Mouse (Mus musculus): ENCODE measurements around the gene Nxf3.

DNA sequence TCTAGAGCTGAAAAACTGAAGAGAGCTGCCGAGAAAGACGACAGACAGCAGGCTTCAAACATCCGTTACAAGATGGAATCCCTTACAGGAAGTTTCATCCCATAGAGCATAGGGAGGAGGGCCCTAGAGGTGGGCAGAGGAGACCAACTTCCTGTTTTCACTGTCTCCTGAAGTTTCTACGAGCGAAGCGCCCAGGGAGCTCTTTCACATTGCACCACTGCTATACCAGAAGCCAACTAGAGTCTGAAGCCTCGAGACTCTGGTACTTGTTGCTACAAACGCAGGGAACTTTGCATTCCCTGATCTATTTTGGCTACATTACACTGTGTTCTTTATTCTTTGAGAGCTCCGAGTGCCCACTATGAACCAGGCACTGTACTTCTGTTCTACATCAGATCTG lies at the start of gene Nxf3:
- no peak for TF ChIP-seq EP300 (IDR thresholded peaks at IDR 0.05; ENCODE audit: low read depth)
- no peak for TF ChIP-seq CTCF (IDR thresholded peaks at IDR 0.05; ENCODE audit: low read depth)

Measured in heart, postnatal 0 days (tissue).